In genomic region chr6:54242286-54242685, GRCm38 (mm10) we compare ENCODE assay signal across 11 mouse cellular contexts.
DNase-seq lines count a peak whose midpoint lies in the region; ATAC-seq and TF ChIP-seq lines count a peak whose summit lies in the region.
"Had no signal": no experiment of that assay in that cellular context is flagged by ENCODE, and none has a peak within 500 bp of the region (broad histone marks: within the 10 kb centered on the region; RNA-seq: fewer than 3 reads in every experiment).

No protein-coding gene starts in this region.

- ATAC-seq in kidney, embryonic 16.5 days (ENCODE audit: low FRiP score, low TSS enrichment): no peak
- ATAC-seq: activated CD4-positive, CD25-positive, alpha-beta regulatory T cell, adult 4 months had no signal

- WGBS in kidney, embryonic 16.5 days: 33% methylated on average over 9 of the region's 9 CpGs
- 39% methylated on average over 9 of the region's 9 CpGs for WGBS in kidney, adult 2 months

- 0 out of 2 replicates have a peak overlapping the region, but pooled peaks have one; percentile 4 for H3K4me2 ChIP-seq in kidney, embryonic 16.5 days (replicated peaks; ENCODE audit: low read depth, low read length)
- H3K4me2 ChIP-seq: embryonic facial prominence, embryonic 15.5 days had no signal

- peaks cover 20% of the 10 kb centered on the region for H3K4me1 ChIP-seq in kidney, embryonic 16.5 days (ENCODE audit: insufficient read depth, low read length)
- peaks cover 8% of the 10 kb centered on the region for H3K4me1 ChIP-seq in kidney, adult 2 months (ENCODE audit: control insufficient read depth, insufficient read depth, low read length)

- H3K9ac ChIP-seq in kidney, embryonic 16.5 days (replicated peaks; ENCODE audit: low read length): no peak overlapping the region
- H3K9ac ChIP-seq: embryonic facial prominence, embryonic 15.5 days had no signal

- TF ChIP-seq POLR2A in kidney, adult 2 months (IDR thresholded peaks at IDR 0.05; ENCODE audit: low read depth, low read length): no peak
- no peak for TF ChIP-seq POLR2A in brain, embryonic 14.5 days (IDR thresholded peaks at IDR 0.05; ENCODE audit: borderline replicate concordance, extremely low read depth, insufficient read depth, insufficient read length, poor library complexity, severe bottlenecking)

- intact Hi-C loops in left cerebral cortex, postnatal 25 days (cut with DNase I): no loop called here

- no peak for TF ChIP-seq CTCF in kidney, adult 2 months (conservative IDR thresholded peaks at IDR 0.05; ENCODE audit: insufficient read depth, insufficient read length, low read depth, low read length)
- TF ChIP-seq CTCF in brain, embryonic 14.5 days (IDR thresholded peaks at IDR 0.05; ENCODE audit: borderline replicate concordance, extremely low read depth, insufficient read depth, insufficient read length): no peak

- no peak overlapping the region for H3K27ac ChIP-seq in kidney, embryonic 16.5 days (ENCODE audit: low read length)
- H3K27ac ChIP-seq in kidney, adult 2 months (ENCODE audit: insufficient read depth, low read depth, low read length): no peak overlapping the region
- H3K27ac ChIP-seq: embryonic facial prominence, embryonic 15.5 days had no signal

- H3K36me3 ChIP-seq in kidney, embryonic 16.5 days (ENCODE audit: insufficient read depth, low read length): peaks cover 7% of the 10 kb centered on the region; the same call in 1 of the 2 replicates
- H3K36me3 ChIP-seq in kidney, adult 2 months (ENCODE audit: control insufficient read depth, insufficient read depth, low read length): no peaks in the 10 kb centered on the region
- H3K36me3 ChIP-seq: embryonic facial prominence, embryonic 15.5 days had no signal

- no peak overlapping the region for H3K4me3 ChIP-seq in kidney, embryonic 16.5 days (ENCODE audit: low read length)
- no peak overlapping the region for H3K4me3 ChIP-seq in kidney, adult 2 months (ENCODE audit: insufficient read depth, low read depth, low read length)
- H3K4me3 ChIP-seq: embryonic facial prominence, embryonic 15.5 days; megakaryocyte, embryonic 14.5 days had no signal

- H3K27me3 ChIP-seq in kidney, embryonic 16.5 days (ENCODE audit: insufficient read depth, low read length): no peaks in the 10 kb centered on the region
- no peaks in the 10 kb centered on the region for H3K27me3 ChIP-seq in kidney, adult 2 months (replicated peaks; ENCODE audit: control insufficient read depth, insufficient read depth, low read length)
- H3K27me3 ChIP-seq: embryonic facial prominence, embryonic 15.5 days; megakaryocyte, embryonic 14.5 days had no signal

- no peak for DNase-seq in kidney, adult 2 months
- DNase-seq in brain, embryonic 14.5 days (ENCODE audit: low read depth): peak; percentile 35
- DNase-seq in frontal cortex, postnatal 36 days (ENCODE audit: low spot score in 2 of 2): peak; percentile 62 to 80
- peak; percentile 71 to 91 for DNase-seq in left cerebral cortex, postnatal 25 days (ENCODE audit: low spot score in 2 of 2)
- no peak for DNase-seq in cerebellum, adult 11 months
- DNase-seq in neural tube, embryonic 10.5 days (ENCODE audit: extremely low spot score, low spot score): no peak
- DNase-seq: cerebellum, adult 11-12 months had no signal

- peaks cover 3% of the 10 kb centered on the region; the same call in 1 of the 2 replicates for H3K9me3 ChIP-seq in kidney, embryonic 16.5 days (ENCODE audit: low read length)
- H3K9me3 ChIP-seq: embryonic facial prominence, embryonic 15.5 days had no signal

Comparison
In these comparisons a context has a peak if more than half of its experiments do, and no peak if none do; other contexts are left out.
1. DNase-seq: peak in brain, embryonic 14.5 days (single experiment), frontal cortex, postnatal 36 days (2 of 2) and left cerebral cortex, postnatal 25 days (2 of 2); none in kidney, adult 2 months (single experiment), cerebellum, adult 11 months (single experiment) and neural tube, embryonic 10.5 days (single experiment).